Mouse (Mus musculus): ENCODE data around the gene Syt9.

Syt9 gene

DNA sequence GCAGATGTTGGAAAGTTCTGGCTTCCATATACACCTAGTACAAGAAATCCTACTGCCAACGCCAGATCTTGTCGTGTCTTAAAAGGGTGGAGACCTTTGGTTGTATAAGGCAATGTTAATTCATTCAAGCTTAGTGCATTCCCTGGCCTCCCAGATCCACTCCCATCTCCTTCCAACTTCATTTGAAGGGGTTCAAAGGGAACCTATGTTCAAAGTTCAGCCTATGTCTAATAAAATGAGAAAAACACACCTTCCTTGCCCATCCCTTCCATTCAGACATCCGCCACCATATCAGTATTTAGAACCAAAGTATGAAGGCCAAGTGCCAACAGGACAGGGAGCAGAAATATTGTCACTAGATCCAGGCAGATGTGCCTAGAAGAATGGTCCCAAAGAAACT lies 177.3 kb downstream of the Syt9 start:
- no peak for DNase-seq

DNA sequence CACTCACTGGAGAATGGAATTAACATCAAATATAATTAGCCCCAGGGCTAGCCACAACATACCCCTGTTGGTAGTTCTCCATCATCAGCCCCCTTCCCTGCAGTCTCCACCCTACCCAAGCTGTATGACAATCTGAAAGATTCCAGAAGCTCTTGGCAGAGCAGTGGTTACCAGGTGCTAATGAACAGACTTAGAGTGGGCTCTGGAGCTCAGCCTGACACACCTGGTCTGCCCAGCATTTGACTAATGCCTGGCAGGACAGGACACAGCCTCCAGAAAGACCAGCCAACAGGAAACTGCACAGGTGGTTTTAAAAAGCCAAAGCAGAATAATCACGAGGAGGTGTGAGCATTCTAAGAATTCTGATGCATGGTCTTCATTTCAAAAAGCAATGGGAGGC lies 182.9 kb downstream of the Syt9 start:
- DNase-seq, result no peak

DNA sequence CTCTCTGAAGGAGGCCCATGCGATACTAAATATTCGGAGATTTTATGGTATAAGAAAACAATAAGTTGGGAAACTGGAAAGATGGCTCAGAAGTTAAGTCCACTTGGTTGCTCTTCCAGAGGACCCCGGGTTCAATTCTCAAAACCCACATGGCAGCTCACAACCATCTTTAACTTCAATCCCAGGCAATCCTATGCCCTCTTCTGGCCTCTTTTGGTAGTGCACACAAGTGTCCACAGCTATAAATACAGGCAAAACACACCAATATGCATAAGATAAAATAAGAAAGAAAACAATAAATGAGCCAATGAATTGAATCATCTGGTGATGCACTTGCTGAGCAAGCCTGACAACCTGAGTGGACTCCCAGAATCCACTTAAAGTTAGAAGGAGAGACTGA lies 185.4 kb downstream of the Syt9 start:
- peak; percentile 18 for DNase-seq

DNA sequence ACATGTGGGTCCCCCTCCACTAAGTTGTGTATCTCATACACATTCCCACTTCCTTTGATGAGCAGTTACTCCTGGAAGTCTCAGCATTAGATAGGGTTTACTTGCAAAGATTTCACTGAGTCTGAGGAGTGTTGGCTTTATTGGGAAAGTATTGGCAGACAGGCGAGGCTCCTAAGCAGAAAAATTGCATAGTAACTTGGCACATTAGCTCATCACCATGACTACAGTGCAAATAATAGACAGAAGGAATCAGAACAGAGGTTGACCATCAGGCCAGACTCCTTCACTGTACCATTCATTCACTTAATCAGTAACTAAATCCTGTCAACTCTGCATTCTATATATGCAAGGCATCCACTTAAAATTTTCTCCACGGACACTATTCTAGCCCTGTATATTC lies 190.1 kb downstream of the Syt9 start:
- DNase-seq, result no peak

DNA sequence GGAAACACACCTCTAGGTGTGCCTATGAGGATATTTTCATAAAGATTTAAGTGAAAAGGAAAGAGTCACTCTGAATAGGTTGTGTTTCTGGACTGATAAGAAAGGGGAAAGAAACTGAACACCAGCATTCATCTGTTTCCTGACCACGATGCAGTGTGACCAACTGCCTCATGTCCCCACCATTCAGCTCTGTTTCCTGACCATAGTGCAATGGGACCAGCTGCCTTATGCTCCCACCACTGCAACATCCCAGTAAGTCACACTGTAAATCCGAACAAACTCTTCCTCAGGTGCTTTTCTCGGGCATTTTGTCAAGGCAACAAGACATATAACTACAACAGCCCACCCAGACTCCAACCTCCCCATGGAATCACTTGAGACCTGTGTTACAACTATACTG lies 191.1 kb downstream of the Syt9 start:
- DNase-seq, result no peak

DNA sequence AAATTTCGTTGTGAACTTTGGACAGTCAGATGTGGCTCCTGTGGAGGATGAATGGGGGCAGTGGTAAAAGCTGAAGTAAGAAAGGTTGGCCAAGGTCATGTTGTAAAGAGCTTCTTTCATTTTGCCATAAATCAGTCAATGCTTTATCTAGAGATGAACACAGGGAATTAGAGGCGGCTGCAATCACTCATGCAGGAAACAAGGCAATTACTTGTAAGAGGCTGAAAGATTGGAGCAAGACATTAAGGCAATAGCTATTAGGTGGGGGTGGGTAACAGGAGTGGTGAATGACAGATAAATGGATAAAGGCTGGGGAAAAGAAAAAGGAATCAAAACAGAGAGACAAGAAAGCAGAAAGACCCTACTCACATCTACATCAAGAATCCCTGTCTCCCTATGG lies 193.2 kb downstream of the Syt9 start:
- DNase-seq, result no peak

DNA sequence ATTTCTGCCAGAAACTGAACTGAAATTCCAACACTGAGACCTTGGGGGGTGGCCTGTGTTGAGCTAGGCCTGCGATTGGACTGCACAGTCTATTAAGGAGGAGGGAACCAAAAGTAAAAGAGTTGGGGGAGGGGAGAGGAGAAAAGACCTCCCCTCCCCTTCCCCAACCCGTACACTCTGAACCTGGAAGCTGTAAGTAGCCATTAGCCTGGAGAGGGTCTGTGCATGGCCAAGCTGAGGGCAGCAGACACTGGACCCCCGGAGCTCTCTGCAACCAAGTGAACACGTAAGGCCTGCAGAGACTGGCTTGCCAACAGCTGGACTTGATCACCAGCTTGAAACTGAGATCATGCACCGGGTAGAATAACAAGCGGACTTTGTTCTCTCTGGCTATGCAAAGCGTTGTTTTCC lies 196.7 kb downstream of the Syt9 start, which contains the start of gene Olfml1:
Gene Olfml1 (plus strand): TSS at position 186 of the 411 bp plus-strand sequence.
- DNase-seq, result no peak

DNA sequence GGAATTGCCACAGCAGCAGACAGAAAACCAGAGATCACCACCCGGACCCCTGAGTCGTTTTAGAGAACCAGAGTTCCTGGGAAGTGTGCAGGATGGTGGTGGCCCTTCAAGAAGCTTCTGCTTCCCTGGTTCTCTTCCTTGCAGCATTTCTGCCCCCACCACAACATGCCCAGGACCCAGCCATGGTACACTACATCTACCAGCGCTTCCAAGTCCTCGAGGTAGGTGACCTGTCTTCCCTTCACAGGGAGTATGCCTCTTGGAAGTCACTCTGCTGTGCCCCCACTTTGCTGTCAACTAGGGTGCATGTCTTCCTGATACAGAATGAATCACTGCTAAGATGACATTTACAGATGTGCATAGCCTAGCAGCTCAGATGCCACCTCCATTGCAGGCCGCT lies 197.1 kb downstream of the Syt9 start:
- DNase-seq, result no peak

DNA sequence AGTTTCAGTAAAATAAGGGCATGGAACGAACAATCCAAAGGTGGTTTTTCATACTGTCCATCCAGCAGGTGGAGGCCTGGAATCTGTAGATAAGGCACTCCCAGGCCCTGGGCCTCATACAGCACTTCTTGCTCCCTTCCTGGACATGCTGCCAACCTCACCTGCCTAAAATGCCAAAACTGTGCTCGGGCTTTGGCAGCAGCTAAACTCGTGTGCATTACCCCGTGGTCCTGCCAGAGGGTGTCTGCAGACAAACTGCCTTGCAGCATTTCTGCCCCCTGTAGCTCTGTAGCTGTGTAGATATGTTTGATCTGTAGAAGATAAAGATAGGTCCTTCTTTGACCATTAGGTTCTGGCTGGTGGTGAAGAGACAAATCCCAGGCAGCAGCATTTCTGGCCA lies 198.4 kb downstream of the Syt9 start:
- DNase-seq, result no peak

DNA sequence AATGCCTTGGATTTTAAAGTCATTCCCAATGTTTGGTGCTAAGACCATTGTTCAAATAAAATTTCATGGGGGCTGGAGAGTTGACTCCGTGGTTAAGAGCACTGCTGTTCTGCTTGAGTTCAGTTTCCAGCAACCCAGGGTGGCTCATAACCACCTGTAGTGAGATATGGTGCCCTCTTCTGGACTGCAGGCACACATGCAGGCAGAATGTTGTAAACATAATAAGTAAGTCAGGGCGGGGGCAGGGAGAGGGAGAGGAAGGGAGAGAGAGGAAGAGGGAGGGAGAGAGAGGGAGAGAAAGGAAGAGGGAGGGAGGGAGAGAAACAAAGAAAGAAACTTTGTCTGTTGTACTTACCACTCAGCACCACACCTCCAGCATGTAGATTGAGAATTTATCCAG lies 203.3 kb downstream of the Syt9 start:
- no peak for DNase-seq

DNA sequence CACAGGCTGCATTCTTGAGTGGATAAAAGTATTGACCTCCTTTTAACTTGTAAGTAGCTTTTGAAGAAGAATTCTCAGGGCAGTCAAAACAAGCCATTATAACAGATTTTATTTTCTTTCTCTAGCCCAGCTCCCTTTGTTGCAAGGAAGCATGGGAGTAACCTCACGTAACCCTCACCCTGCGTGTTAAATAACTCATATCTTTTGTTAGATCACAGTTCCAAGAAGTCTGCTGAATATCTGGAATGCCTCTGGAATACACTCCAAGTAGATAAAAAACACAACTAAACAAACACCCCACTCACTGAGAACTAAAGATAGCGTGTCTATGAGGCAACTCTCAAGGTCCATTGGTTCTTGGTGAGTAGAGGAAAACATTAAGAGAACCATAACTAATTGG lies 203.7 kb downstream of the Syt9 start:
- DNase-seq, result no peak

DNA sequence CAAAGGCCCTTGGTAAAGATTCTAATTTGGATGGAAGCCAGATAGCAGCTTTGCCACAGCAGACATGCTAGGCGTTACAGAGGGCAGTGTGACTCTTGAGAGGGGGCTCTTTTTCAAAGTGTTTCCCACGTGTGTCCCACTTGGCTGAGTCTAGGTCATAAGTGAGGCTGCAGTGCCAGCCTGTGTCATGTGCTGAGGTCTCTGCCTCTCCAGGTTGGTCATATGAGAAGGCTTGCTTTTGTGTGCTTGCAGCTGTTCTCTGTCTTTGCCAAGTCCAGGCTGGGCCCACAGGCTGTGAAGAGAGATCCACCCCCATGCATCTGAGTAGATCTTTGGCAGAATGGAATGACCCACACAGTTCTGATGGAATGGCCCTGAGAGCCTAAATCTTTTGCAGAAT lies 222.1 kb downstream of the Syt9 start:
- no peak for DNase-seq

DNA sequence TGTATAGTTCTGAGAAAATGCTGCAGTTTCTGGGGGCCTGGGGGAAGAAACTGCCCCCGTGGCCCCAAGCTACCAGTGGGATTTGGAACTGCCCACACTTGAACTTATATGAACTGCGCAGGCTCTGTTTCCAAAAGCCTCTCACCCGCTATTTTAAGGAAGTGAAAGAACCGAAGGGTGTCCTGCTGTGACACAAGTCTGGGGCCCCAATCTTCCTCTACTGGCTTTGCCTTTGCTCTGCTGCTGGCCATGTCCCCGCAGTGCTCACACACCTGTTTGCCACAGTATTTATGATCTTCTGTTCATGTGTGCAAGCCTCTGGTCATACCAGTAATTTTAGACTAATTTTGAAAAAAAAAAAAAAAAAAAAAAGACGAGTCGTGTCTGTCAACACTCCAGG lies 223.4 kb downstream of the Syt9 start:
- no peak for DNase-seq

DNA sequence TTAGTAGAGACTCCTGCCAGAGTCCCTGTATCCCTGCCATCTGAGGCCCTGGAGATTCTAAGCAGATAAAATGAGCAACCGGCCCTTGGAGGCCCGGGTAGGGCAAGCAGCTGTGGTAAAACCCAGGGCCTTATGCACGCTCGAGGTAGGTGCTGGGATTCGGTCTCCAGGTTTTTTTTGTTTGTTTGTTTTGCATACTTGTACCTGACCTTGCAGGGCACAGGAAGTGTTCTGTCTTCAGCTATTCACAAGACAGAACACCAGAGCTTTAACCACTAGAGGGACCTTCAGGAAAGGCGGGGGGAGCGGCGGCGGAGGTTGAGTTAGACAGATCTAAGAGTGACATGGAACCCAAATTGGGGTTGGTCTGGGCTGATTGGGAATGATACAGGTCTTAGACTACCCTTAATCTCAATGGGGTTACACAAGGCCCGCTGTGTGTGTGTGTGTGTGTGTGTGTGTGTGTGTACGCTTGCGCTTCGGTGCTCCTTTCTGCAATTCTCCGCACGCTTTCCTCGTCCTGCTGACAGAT lies 223.9 kb downstream of the Syt9 start:
- peak; percentile 52 for DNase-seq

DNA sequence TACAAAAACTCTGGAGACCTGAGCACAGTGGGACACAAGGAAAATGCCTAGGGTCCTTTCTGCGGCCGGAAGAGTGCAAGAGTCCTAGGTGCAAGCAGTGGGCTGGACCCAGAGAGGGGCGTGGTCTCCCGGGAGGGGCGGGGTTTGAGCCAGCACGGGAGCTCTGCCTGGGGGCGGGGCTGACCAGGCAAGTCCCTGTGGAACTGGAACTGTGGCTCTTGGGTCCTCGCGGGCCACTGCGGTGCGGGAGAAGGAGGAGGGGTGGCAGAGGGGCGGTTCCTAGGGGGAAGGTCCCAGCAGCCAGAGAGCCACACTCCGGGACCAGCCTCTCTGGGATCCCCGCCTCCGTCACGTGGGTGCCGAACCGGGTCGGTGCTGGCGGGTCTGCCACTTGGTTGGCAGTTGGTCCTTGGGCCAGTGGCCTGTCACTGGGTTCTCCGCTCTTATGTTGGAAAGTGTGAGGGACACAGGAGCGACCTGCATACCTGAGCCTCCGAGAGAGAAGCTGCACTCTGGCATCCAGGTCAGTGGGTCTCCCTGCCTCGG lies 224.4 kb downstream of the Syt9 start, which contains the start of gene Ppfibp2:
Gene Ppfibp2 (plus strand): TSS at position 351 of the 546 bp plus-strand sequence.
- peak; percentile 74 for DNase-seq

DNA sequence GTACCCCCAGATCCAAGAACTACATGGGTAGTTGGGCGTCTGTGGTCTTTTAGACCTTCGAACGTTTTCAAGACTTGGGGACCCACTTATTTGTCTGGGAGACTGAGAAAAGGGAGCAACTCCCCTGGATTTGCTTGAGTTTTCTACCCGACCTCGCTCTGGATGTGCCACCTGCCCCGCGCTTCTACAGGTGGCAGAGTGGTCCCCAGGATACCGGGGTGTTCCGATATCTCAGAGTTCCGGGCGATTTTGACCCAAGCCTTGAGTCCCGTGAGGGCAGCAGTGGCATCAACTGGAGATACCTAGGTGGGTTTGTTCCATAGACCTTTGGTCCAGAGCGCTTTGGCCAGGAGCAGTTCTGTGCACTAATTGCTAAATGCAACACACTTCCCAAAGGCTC lies 224.9 kb downstream of the Syt9 start:
- no peak for DNase-seq

DNA sequence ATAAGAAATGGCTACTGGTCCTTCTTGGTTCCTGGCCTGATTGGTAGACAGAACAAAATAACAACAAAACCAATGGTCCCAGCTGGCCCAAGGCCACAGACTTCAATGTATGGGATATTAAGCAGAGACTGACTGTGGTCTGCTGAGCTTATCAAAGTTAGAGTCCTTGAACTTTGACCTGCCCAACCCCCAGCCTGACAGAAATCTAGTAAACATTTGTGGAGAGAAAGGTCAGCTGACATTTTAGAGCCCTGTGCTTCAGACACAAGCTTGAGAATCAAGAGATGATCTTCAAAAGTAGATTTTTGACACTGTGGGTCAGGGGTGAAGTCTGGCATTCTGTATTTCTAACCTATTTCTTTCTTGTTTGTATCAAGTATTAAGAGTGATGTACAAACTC lies 226.2 kb downstream of the Syt9 start:
- DNase-seq, result no peak

DNA sequence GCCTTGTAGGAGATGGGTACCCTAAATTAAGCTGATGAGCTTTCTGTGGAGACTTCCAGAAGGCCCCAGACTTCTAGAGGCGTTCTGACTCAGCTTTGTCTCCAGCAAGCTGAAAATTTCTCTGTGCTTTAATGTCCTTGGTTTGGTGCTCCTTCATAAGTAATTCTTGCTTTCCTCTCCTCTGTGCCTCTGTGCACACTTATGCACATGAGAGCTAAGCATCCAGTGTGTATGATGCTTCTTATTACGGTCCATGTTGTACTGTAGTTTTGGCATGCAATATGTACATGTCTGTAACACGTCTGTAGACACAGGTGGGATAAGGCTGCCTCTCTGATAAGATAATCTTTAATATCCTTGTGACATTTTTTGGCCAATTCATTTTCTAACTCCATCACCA lies 227.4 kb downstream of the Syt9 start:
- DNase-seq, result no peak
